Mouse (Mus musculus) midbrain, postnatal 0 days (tissue): ENCODE measurements around the gene Ltb. TPM values are rescaled to one million over a fixed set of nuclear protein-coding genes. Genes with fewer than 3 reads are reported as not detected.

ENCODE experiments used
- ATAC-seq: fragments of 200-750 bp; cut with Nextera tagmentation; 2 replicates; pipeline ENCODE4 v1.8.0; 2017; ENCODE audit warnings: moderate number of reproducible peaks, mild to moderate bottlenecking, moderate TSS enrichment, moderate library complexity; ENCODE audit not compliant: low FRiP score
- DNase-seq: peaks from one replicate; pipeline ENCODE4 v3.0.0-alpha.2; 2015; ENCODE audit warnings: low spot score
- H3K27ac ChIP-seq: fragments of 300-500 bp; sonication (generic); 2 replicates; pipeline ENCODE4 v1.5.1; 2014; ENCODE audit warnings: low read depth, mild to moderate bottlenecking, low read length, mixed read lengths
- H3K27me3 ChIP-seq: fragments of 300-500 bp; sonication (generic); 2 replicates; pipeline ENCODE4 v1.6.1; 2014; ENCODE audit warnings: low read length, control low read depth, mixed read lengths; ENCODE audit not compliant: insufficient read depth
- H3K36me3 ChIP-seq: fragments of 300-500 bp; sonication (generic); 2 replicates; pipeline ENCODE4 v1.6.1; 2014; ENCODE audit warnings: low read length, control low read depth, mixed read lengths; ENCODE audit not compliant: insufficient read depth
- H3K4me1 ChIP-seq: fragments of 300-500 bp; sonication (generic); 2 replicates; pipeline ENCODE4 v1.6.1; 2014; ENCODE audit warnings: mild to moderate bottlenecking, control low read depth, antibody characterized with exemption, low read length, mixed read lengths; ENCODE audit not compliant: insufficient read depth
- H3K4me2 ChIP-seq: fragments of 300-500 bp; sonication (generic); 2 replicates; pipeline ENCODE4 v1.6.1; 2014; ENCODE audit warnings: low read depth, mild to moderate bottlenecking, low read length, mixed read lengths; ENCODE audit not compliant: poor library complexity, severe bottlenecking
- H3K4me3 ChIP-seq: fragments of 300-500 bp; sonication (generic); 2 replicates; pipeline ENCODE4 v1.5.1; 2014; ENCODE audit warnings: low read depth, mild to moderate bottlenecking, low read length, moderate library complexity
- H3K9ac ChIP-seq: fragments of 300-500 bp; sonication (generic); replicated peaks from 2 replicates; pipeline ENCODE4 v1.6.1; 2014; ENCODE audit warnings: mild to moderate bottlenecking, low read length, moderate library complexity, mixed read lengths; ENCODE audit not compliant: poor library complexity, severe bottlenecking
- H3K9me3 ChIP-seq: fragments of 300-500 bp; sonication (generic); 2 replicates; pipeline ENCODE4 v1.6.1; 2016; ENCODE audit warnings: low read length, control low read depth
- CTCF ChIP-seq: IDR thresholded peaks from 2 replicates; pipeline ENCODE4 v1.5.1; 2016; ENCODE audit warnings: antibody characterized with exemption, mild to moderate bottlenecking
- WGBS: fragments of 180-500 bp; shearing (Covaris S2); extraction: QIAGEN DNeasy Blood & Tissue Kit; methylation state at CpG from one replicate; pipeline ENCODE4 v1.1.7; 2014; 5-methylcytosine and 5-hydroxymethylcytosine counted together
- polyA plus RNA-seq: library from polyadenylated mRNA; unstranded; fragments of >200 nt; fragmentation: Nextera tagmentation; extraction: Ambion mirVana; gene quantifications from 2 replicates; pipeline ENCODE4 v1.2.1, GENCODE M21; 2015
- total RNA-seq: library from RNA; depleted of rRNA; stranded (reverse); fragments of >200 nt; gene quantifications from 2 replicates; pipeline ENCODE4 v1.2.3, GENCODE M21; 2014

Gene Ltb
- total and polyA plus RNA-seq, 2 experiments from 2014 or later = 1.0 to 1.4 TPM

- no peaks in the 10 kb centered on the region for H3K27me3 ChIP-seq
- TF ChIP-seq CTCF = no peak
- H3K4me3 ChIP-seq = no peak overlapping the region
- WGBS = 66% methylated on average over 12 of the region's 12 CpGs
- no peaks in the 10 kb centered on the region for H3K36me3 ChIP-seq
- H3K4me1 ChIP-seq = no peaks in the 10 kb centered on the region
- no peak overlapping the region for H3K27ac ChIP-seq
- ATAC-seq (no peak), DNase-seq (no peak)
- H3K9ac ChIP-seq = no peak overlapping the region
- H3K9me3 ChIP-seq = no peaks in the 10 kb centered on the region
- no peak overlapping the region for H3K4me2 ChIP-seq
Observed at GRCm38 (mm10) chr17:35209785-35210535, 15.7 kb downstream of the Ltb start.

- WGBS = 79% methylated on average over 3 of the region's 3 CpGs
- no peak overlapping the region for H3K27ac ChIP-seq
- ATAC-seq = no peak
Observed at GRCm38 (mm10) chr17:35210593-35210992, 16.4 kb downstream of the Ltb start.

GRCm38 (mm10) chr17:35213071-35213470 is 18.8 kb downstream of the Ltb start:
- DNase-seq (no peak), ATAC-seq (no peak)
- Histone ChIP-seq H3K9me3 (no peaks in the 10 kb centered on the region), H3K27me3 (no peaks in the 10 kb centered on the region), H3K4me1 (no peaks in the 10 kb centered on the region), H3K27ac (no peak overlapping the region), H3K36me3 (no peaks in the 10 kb centered on the region), H3K4me3 (no peak overlapping the region), H3K9ac (no peak overlapping the region), H3K4me2 (no peak overlapping the region)
- WGBS = 94% methylated on average over 5 of the region's 5 CpGs
- TF ChIP-seq CTCF = no peak

More at GRCm38 (mm10) chr17:35210593-35210992, 16.4 kb downstream of the Ltb start:
- H3K4me2 ChIP-seq = no peak overlapping the region
- no peak overlapping the region for H3K4me3 ChIP-seq
- no peaks in the 10 kb centered on the region for H3K9me3 ChIP-seq
- no peak for TF ChIP-seq CTCF
- H3K36me3 ChIP-seq = no peaks in the 10 kb centered on the region
- no peak overlapping the region for H3K9ac ChIP-seq
- H3K27me3 ChIP-seq = no peaks in the 10 kb centered on the region
- no peaks in the 10 kb centered on the region for H3K4me1 ChIP-seq
- DNase-seq = no peak

GRCm38 (mm10) chr17:35218516-35219193 is 24.4 kb downstream of the Ltb start:
- H3K27me3 ChIP-seq = no peaks in the 10 kb centered on the region
- DNase-seq (no peak), ATAC-seq (no peak)
- H3K4me1 ChIP-seq = no peaks in the 10 kb centered on the region
- TF ChIP-seq CTCF = no peak
- 86% methylated on average over 18 of the region's 18 CpGs for WGBS
- H3K9ac ChIP-seq = no peak overlapping the region
- no peak overlapping the region for H3K4me3 ChIP-seq
- no peaks in the 10 kb centered on the region for H3K9me3 ChIP-seq
- peaks cover 21% of the 10 kb centered on the region for H3K36me3 ChIP-seq
- no peak overlapping the region; the same call in 1 of the 2 replicates for H3K27ac ChIP-seq
- no peak overlapping the region; the same call in 1 of the 2 replicates for H3K4me2 ChIP-seq

- no peak overlapping the region for H3K4me3 ChIP-seq
- H3K4me2 ChIP-seq = no peak overlapping the region
- H3K27ac ChIP-seq = no peak overlapping the region
- ATAC-seq = no peak
- no peak for DNase-seq
- no peaks in the 10 kb centered on the region for H3K9me3 ChIP-seq
- peaks cover 21% of the 10 kb centered on the region for H3K36me3 ChIP-seq
- no peak overlapping the region for H3K9ac ChIP-seq
- no peak for TF ChIP-seq CTCF
- H3K27me3 ChIP-seq = no peaks in the 10 kb centered on the region
- 90% methylated on average over 6 of the region's 6 CpGs for WGBS
- H3K4me1 ChIP-seq = no peaks in the 10 kb centered on the region
Observed at GRCm38 (mm10) chr17:35219601-35220041, 25.4 kb downstream of the Ltb start.
